Mouse (Mus musculus) kidney, adult 2 months (tissue): ENCODE measurements at regions not wholly inside any gene's neighbourhood (a gene's known extent, or its start where the extent isn't known, plus 50 kb on each side); places are given as distances from the start of the nearest gene placed in this dataset.

Source experiments
- DNase-seq: peaks from one replicate; pipeline ENCODE4 v3.0.0; 2021
- H3K27ac ChIP-seq: fragments of 200-500 bp; 2 replicates; pipeline ENCODE4 v1.5.1; 2012; ENCODE audit warnings: low read depth, low read length, control low read depth, inconsistent platforms; ENCODE audit not compliant: insufficient read depth
- H3K27me3 ChIP-seq: fragments of 200-500 bp; replicated peaks from 2 replicates; pipeline ENCODE4 v1.6.1; 2012; ENCODE audit warnings: mild to moderate bottlenecking, moderate library complexity, low read length, inconsistent platforms; ENCODE audit not compliant: control insufficient read depth, insufficient read depth
- H3K36me3 ChIP-seq: fragments of 200-500 bp; 2 replicates; pipeline ENCODE4 v1.6.1; 2012; ENCODE audit warnings: mild to moderate bottlenecking, moderate library complexity, low read length, inconsistent platforms; ENCODE audit not compliant: control insufficient read depth, insufficient read depth
- H3K4me1 ChIP-seq: fragments of 200-500 bp; 2 replicates; pipeline ENCODE4 v1.6.1; 2011; ENCODE audit warnings: low read length; ENCODE audit not compliant: control insufficient read depth, insufficient read depth
- H3K4me3 ChIP-seq: fragments of 200-500 bp; 2 replicates; pipeline ENCODE4 v1.5.1; 2011; ENCODE audit warnings: mild to moderate bottlenecking, low read depth, low read length, control low read depth; ENCODE audit not compliant: insufficient read depth
- CTCF ChIP-seq: fragments of 200-500 bp; conservative IDR thresholded peaks from 2 replicates; pipeline ENCODE4 v1.5.1; 2011; ENCODE audit warnings: low read depth, mild to moderate bottlenecking, control low read depth, low read length, moderate library complexity, mixed read lengths; ENCODE audit not compliant: insufficient read depth, insufficient read length
- POLR2A ChIP-seq: fragments of 200-500 bp; IDR thresholded peaks from one replicate; pipeline ENCODE4 v1.6.1; 2011; ENCODE audit warnings: low read depth, low read length, control low read depth
- WGBS: fragments of 180-500 bp; shearing (Covaris S2); methylation state at CpG from one replicate; pipeline ENCODE4 v1.1.7; 2018; 5-methylcytosine and 5-hydroxymethylcytosine counted together

DNA sequence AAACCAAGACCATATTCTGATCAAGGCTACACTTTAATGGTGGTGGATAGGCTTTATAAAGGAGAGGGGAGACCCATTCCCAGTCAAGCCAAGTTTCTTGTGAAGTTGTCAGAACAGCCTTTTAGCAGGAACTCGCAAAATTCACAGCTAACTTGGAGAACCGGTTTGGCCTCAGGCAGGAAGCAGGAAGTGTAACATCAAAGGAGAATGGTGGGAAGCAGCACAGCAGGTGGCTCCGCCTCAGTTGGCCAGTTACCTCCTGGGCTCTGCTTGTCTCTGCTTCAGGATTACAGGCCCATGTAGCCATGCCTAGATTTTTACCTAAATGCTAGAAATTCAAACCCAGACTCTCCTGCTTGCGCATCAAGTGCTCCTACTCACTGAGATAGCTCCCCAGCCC lies 277.2 kb upstream of the Tac1 start:
- no peak overlapping the region for H3K4me3 ChIP-seq
- TF ChIP-seq CTCF (no peak), POLR2A (no peak)
- no peak for DNase-seq
- no peak overlapping the region for H3K27ac ChIP-seq
- H3K36me3 ChIP-seq: no peaks in the 10 kb centered on the region
- H3K27me3 ChIP-seq: no peaks in the 10 kb centered on the region
- H3K4me1 ChIP-seq: no peaks in the 10 kb centered on the region
- 43% methylated on average over 4 of the region's 4 CpGs for WGBS

DNA sequence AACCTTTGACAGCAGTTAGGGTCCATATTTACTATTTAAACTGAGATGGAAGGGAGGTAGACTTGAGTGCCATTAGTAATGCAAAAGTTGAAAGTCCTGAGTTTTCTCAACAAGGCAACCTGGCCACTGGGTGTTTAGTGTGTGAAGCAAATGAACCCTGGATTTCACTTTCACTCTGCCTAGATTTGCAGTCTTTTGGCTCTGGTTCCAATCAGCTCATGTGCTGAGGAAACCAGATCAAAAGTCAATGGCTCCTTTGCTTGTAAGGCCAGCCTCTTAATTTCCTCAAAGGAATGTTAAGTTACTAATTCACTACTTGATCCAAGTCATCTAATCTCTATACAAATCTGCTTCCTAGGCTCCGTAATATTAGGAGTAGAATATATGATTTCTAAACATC lies 247.7 kb upstream of the Tac1 start:
- 34% methylated on average over 1 of the region's 1 CpGs for WGBS
- H3K36me3 ChIP-seq: no peaks in the 10 kb centered on the region
- no peak overlapping the region for H3K4me3 ChIP-seq
- H3K27me3 ChIP-seq: no peaks in the 10 kb centered on the region
- no peaks in the 10 kb centered on the region for H3K4me1 ChIP-seq
- TF ChIP-seq CTCF (no peak), POLR2A (no peak)
- H3K27ac ChIP-seq: no peak overlapping the region
- DNase-seq: peak; percentile 84

DNA sequence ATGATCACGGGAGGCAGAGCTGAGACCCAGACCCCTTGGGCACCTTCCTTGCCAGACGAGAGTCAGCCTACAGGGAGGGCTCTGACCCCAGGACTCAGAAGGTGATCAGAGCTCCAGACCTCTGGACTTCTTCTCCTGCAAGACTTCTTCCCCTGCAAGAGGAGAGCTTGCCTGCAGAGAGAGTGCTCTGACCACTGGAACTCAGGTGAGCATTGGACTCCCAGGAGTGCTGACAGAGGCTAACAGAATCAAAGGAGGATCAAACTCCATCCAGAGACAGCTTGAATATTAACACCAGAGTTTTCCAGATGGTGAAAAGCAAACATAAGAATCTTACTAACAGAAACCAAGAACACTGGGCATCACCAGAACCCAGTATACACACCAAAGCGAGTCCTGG lies 241.2 kb upstream of the Tac1 start:
- Histone ChIP-seq H3K4me1 (peaks cover 3% of the 10 kb centered on the region; the same call in 1 of the 2 replicates), H3K4me3 (no peak overlapping the region), H3K36me3 (no peaks in the 10 kb centered on the region), H3K27ac (no peak overlapping the region), H3K27me3 (no peaks in the 10 kb centered on the region)
- WGBS: 64% methylated on average over 3 of the region's 3 CpGs
- TF ChIP-seq POLR2A: no peak
- TF ChIP-seq CTCF: no peak
- DNase-seq: peak; percentile 81

DNA sequence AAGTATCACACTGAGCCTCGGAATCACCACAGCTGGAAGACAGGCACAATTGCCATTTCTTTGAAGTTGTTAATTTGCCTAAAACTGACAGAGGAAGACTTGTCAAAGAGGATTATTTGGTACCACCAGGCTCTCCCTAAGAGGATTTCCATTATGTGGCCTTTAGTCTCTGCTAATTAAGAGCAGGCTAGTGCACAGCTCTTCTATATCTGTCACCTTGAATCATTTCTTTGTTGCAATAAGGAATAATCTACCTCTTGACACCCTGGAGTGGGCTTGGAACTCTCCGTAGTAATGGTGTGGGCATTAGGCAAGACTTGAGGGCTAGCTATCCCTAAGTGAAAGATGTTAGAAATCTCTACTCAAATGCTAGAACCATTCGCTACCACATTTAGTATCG lies 227.7 kb upstream of the Tac1 start:
- H3K27ac ChIP-seq: no peak overlapping the region
- no peaks in the 10 kb centered on the region for H3K27me3 ChIP-seq
- H3K4me3 ChIP-seq: no peak overlapping the region
- DNase-seq: no peak
- H3K36me3 ChIP-seq: no peaks in the 10 kb centered on the region
- TF ChIP-seq CTCF (no peak), POLR2A (no peak)
- H3K4me1 ChIP-seq: no peaks in the 10 kb centered on the region
- 62% methylated on average over 4 of the region's 4 CpGs for WGBS

DNA sequence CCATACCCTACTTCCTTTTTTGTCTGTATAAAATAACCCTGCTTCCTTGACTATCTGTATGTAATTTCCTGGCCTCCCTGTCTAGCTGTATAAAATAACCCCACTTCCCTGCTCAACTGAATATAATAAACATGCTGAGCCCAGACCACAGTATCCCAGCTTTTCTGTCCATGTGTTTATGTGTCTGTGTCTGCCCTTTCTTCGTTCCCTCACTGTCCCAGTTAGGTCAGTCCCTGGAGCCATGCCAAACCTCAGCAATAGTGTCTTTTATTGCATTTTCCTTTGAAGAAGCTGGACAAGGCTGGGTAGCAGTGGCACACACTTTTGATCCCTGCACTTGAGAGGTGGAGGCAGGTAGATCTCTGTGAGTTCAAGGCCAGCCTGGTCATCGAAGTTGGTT lies 198.0 kb upstream of the Tac1 start:
- WGBS: 38% methylated on average over 2 of the region's 2 CpGs
- no peak overlapping the region for H3K27ac ChIP-seq
- no peak for DNase-seq
- no peaks in the 10 kb centered on the region for H3K4me1 ChIP-seq
- no peaks in the 10 kb centered on the region for H3K36me3 ChIP-seq
- H3K27me3 ChIP-seq: no peaks in the 10 kb centered on the region
- H3K4me3 ChIP-seq: no peak overlapping the region
- TF ChIP-seq CTCF: no peak
- no peak for TF ChIP-seq POLR2A

DNA sequence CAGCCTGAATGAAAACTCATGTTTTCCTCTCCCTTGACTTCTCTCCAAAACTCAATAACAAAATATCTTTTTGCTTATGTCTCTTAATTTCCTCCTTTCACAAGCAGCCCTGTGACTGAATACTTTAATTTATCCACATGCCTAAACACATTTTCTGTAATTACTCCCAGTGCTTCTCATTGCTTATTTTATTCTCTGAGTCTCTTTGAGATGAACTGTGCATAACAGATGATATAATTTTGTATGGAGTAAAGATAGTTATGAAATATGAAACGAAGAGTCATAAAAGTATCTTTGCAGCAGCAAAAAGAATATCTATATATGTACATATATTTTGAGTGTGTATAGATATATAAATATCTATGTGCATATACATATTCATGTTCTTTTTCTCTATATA lies 187.5 kb upstream of the Tac1 start:
- Histone ChIP-seq H3K4me1 (no peaks in the 10 kb centered on the region), H3K27ac (no peak overlapping the region), H3K4me3 (no peak overlapping the region), H3K27me3 (no peaks in the 10 kb centered on the region), H3K36me3 (no peaks in the 10 kb centered on the region)
- 72% methylated on average over 1 of the region's 1 CpGs for WGBS
- TF ChIP-seq CTCF: no peak
- TF ChIP-seq POLR2A: no peak
- DNase-seq: no peak

DNA sequence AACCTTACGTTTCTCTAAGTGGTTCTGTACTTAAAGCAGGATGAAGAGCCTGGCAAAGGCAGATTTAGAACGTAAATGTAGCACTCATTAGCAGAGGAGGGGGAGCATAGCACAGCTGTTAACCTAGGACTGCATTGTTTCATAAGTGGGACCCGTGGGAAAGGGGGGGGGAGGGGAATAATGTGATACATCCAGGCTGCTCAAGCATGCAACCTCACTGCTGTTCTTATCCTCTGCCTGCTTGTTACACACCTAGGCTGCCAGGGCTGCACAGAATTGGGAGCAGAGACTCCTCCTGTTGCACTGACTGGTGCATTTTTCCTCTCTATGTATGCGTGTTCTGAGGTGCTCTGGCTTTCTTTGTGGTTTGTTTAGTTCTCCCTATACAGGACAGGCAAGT lies 180.1 kb upstream of the Tac1 start:
- no peaks in the 10 kb centered on the region for H3K36me3 ChIP-seq
- no peaks in the 10 kb centered on the region for H3K27me3 ChIP-seq
- H3K4me1 ChIP-seq: no peaks in the 10 kb centered on the region
- TF ChIP-seq POLR2A (no peak), CTCF (no peak)
- DNase-seq: no peak
- H3K27ac ChIP-seq: no peak overlapping the region
- no peak overlapping the region for H3K4me3 ChIP-seq
- WGBS: 33% methylated on average over 4 of the region's 4 CpGs

DNA sequence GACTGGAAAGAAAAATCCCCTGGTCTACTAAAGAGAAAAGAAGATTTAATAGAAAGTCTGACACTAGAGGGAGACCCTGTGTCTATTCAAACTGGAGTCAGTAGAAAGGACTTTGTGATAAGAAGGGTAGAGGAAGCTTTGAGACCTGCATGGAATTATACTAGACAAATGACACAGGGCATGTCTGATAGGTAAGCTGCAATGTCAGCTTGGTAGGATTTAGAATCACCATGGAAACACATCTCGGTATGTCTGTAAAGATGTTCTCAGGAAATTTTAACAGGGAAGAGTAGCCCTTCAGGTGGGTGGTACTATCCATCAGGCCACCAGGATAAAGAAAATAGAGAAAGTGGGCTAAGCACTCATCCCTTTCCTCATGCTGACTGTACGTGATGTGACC lies 178.8 kb upstream of the Tac1 start:
- H3K27me3 ChIP-seq: no peaks in the 10 kb centered on the region
- H3K4me1 ChIP-seq: no peaks in the 10 kb centered on the region
- no peak for TF ChIP-seq CTCF
- TF ChIP-seq POLR2A: no peak
- H3K27ac ChIP-seq: no peak overlapping the region
- WGBS: 84% methylated on average over 2 of the region's 2 CpGs
- H3K36me3 ChIP-seq: no peaks in the 10 kb centered on the region
- no peak for DNase-seq
- H3K4me3 ChIP-seq: no peak overlapping the region
